Mouse (Mus musculus) limb, embryonic 14.5 days (tissue): Measurements from ENCODE around the gene Rpl11. TPM values are rescaled to one million over a fixed set of nuclear protein-coding genes. Genes with fewer than 3 reads are reported as not detected.

ENCODE experiments used
- ATAC-seq: fragments of 200-750 bp; cut with Nextera tagmentation; 2 replicates; pipeline ENCODE4 v1.8.0; 2017; ENCODE audit warnings: low read depth, moderate number of reproducible peaks, moderate TSS enrichment; ENCODE audit not compliant: low FRiP score
- DNase-seq: peaks from one replicate; pipeline ENCODE4 v3.0.0-alpha.2; 2015; ENCODE audit warnings: low spot score
- H3K27ac ChIP-seq: fragments of 300-500 bp; sonication (generic); replicated peaks from 2 replicates; pipeline ENCODE4 v1.5.1; 2014; ENCODE audit warnings: low read depth, mild to moderate bottlenecking, low read length, moderate library complexity, mixed read lengths
- H3K27me3 ChIP-seq: fragments of 300-500 bp; sonication (generic); 2 replicates; pipeline ENCODE4 v1.6.1; 2014; ENCODE audit warnings: low read length, mixed read lengths; ENCODE audit not compliant: control insufficient read depth, insufficient read depth
- H3K36me3 ChIP-seq: fragments of 300-500 bp; sonication (generic); 2 replicates; pipeline ENCODE4 v1.6.1; 2014; ENCODE audit warnings: mild to moderate bottlenecking, low read length, moderate library complexity, mixed read lengths; ENCODE audit not compliant: control insufficient read depth, insufficient read depth
- H3K4me1 ChIP-seq: fragments of 300-500 bp; sonication (generic); 2 replicates; pipeline ENCODE4 v1.6.1; 2014; ENCODE audit warnings: antibody characterized with exemption, low read length, mixed read lengths; ENCODE audit not compliant: control insufficient read depth, insufficient read depth
- H3K4me2 ChIP-seq: fragments of 300-500 bp; sonication (generic); replicated peaks from 2 replicates; pipeline ENCODE4 v1.6.1; 2014; ENCODE audit warnings: low read depth, mild to moderate bottlenecking, low read length, moderate library complexity; ENCODE audit not compliant: severe bottlenecking
- H3K4me3 ChIP-seq: fragments of 300-500 bp; sonication (generic); replicated peaks from 2 replicates; pipeline ENCODE4 v1.5.1; 2014; ENCODE audit warnings: low read length
- H3K9ac ChIP-seq: fragments of 300-500 bp; sonication (generic); 2 replicates; pipeline ENCODE4 v1.6.1; 2014; ENCODE audit warnings: mild to moderate bottlenecking, low read depth, low read length, moderate library complexity; ENCODE audit not compliant: severe bottlenecking
- H3K9me3 ChIP-seq: fragments of 300-500 bp; sonication (generic); 2 replicates; pipeline ENCODE4 v1.6.1; 2016; ENCODE audit warnings: low read length; ENCODE audit not compliant: control insufficient read depth
- POLR2A ChIP-seq: fragments of 200-500 bp; IDR thresholded peaks from 2 replicates; pipeline ENCODE4 v1.8.0; 2012; ENCODE audit warnings: inconsistent platforms, mild to moderate bottlenecking, moderate library complexity, borderline replicate concordance; ENCODE audit not compliant: insufficient read depth, insufficient read length; ENCODE audit errors: extremely low read depth
- WGBS: fragments of 180-500 bp; shearing (Covaris S2); extraction: QIAGEN DNeasy Blood & Tissue Kit; methylation state at CpG from one replicate; pipeline ENCODE4 v1.1.7; 2014; 5-methylcytosine and 5-hydroxymethylcytosine counted together
- polyA plus RNA-seq, 2 experiments: library from polyadenylated mRNA; depleted of rRNA in 1 of 2; stranded (reverse) in 1 of 2; unstranded in 1 of 2; fragments of >200 nt; fragmentation: Nextera tagmentation in 1 of 2; extraction: Ambion mirVana in 1 of 2; gene quantifications; 2 replicates each; pipeline versions ENCODE4 v1.2.1 to v1.2.3; 2012 to 2014

Gene Rpl11
- polyA plus RNA-seq, 2 experiments = 591 to 1,343 TPM

DNA sequence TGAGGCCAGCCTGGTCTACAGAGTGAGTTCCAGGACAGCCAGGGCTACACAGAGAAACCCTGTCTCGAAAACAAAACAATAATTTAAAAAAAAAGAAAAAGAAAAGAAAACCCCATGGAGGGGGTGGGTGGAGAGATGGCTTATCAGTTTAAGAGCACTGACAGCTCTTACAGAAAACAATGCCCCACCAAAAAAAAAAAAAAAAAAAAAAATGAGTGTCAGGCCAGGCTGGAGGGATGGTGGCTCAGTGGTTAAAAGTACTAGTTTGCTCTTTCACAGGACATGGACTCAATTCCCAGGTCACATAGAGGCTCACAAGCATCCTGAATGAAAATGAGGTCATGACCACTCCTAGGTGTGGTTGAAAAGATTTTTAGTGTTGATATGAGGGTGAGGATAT lies 20.0 kb downstream of the Rpl11 start:
- H3K36me3 ChIP-seq = no peaks in the 10 kb centered on the region
- ATAC-seq (no peak), DNase-seq (no peak)
- no peak overlapping the region for H3K4me2 ChIP-seq
- WGBS = 73% methylated on average over 1 of the region's 1 CpGs
- H3K4me3 ChIP-seq = no peak overlapping the region
- no peak for TF ChIP-seq POLR2A
- no peak overlapping the region for H3K9ac ChIP-seq
- H3K9me3 ChIP-seq = no peaks in the 10 kb centered on the region
- H3K27me3 ChIP-seq = no peaks in the 10 kb centered on the region
- H3K4me1 ChIP-seq = 0 out of 2 replicates have a peak, but pooled peaks cover 3% of the 10 kb centered on the region
- H3K27ac ChIP-seq = no peak overlapping the region

DNA sequence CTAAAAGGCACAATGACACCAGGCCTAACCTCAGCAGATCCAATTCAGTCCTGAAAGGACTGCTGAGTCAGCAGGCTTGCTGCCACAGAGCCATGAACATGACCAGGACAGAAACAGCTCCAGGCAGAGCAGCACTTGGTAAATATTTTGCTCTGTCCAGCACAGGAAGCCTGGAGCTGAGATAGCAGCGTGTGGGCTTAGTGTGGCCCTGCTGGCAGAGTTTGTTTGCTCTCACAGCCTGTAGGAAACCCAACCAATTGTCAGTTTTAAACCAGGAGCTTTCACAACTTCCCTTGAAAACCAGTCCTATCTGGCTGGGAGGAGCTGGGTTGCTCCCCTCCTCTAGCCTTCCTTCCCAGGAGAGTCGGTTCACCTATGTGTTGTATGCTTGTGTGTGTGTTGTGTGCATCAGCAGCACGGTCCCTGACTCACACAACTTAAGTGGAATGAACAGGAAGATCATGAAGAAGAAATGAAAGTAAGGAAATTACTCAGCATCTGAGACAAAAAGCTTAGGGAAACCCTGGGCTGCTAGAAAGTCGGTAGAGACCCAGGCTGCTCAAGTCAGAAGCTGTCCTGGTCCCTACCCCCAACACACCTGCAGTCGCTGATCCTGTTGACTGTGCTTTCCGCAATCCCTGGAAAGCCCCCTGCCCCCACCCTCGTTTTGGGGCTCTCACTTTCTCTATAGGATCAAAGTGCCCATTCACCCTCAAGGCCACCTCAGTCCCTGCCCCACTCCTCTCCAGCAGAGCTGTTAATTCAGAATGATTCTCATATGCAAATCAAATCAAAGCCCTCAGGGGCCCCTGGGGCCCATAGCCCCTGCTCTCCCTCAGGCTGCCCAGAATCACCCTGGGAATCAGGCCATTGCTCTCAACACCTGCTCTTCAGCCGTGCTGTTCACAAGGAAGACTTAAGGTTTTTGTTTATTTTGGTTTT lies 22.0 kb downstream of the Rpl11 start:
- no peak overlapping the region for H3K4me3 ChIP-seq
- TF ChIP-seq POLR2A = no peak
- no peaks in the 10 kb centered on the region for H3K27me3 ChIP-seq
- 0 out of 2 replicates have a peak overlapping the region, but pooled peaks have one; percentile 16 for H3K9ac ChIP-seq
- H3K27ac ChIP-seq = no peak overlapping the region
- ATAC-seq (no peak), DNase-seq (peak; percentile 28)
- H3K9me3 ChIP-seq = no peaks in the 10 kb centered on the region
- WGBS = 11% methylated on average over 8 of the region's 8 CpGs
- H3K4me2 ChIP-seq = no peak overlapping the region
- H3K36me3 ChIP-seq = no peaks in the 10 kb centered on the region
- 0 out of 2 replicates have a peak, but pooled peaks cover 3% of the 10 kb centered on the region for H3K4me1 ChIP-seq

DNA sequence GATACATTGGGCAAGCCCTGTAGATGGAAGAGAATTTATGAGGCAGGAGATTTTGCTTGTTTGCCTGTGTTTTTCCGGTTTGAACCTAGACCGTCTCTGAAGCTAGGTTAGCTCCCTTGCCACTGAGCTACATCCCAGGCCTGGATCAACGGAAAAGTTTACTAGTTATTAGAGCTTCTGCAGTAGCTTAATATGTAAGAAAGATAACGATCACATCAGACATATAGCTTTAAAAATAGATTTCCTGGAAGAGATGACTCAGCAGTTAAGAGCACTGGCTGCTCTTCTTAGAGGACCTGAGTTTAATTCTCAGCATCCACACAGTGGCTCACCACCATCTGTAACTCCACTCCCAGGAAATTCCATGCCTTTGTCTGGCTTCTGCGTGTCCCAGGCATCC lies 24.5 kb downstream of the Rpl11 start:
- H3K27ac ChIP-seq = no peak overlapping the region
- 75% methylated on average over 5 of the region's 5 CpGs for WGBS
- no peaks in the 10 kb centered on the region for H3K27me3 ChIP-seq
- no peak for ATAC-seq
- no peak overlapping the region for H3K4me2 ChIP-seq
- TF ChIP-seq POLR2A = no peak
- H3K4me1 ChIP-seq = 0 out of 2 replicates have a peak, but pooled peaks cover 3% of the 10 kb centered on the region
- DNase-seq = no peak
- no peak overlapping the region for H3K4me3 ChIP-seq
- H3K9ac ChIP-seq = no peak overlapping the region
- no peaks in the 10 kb centered on the region for H3K9me3 ChIP-seq
- no peaks in the 10 kb centered on the region for H3K36me3 ChIP-seq

DNA sequence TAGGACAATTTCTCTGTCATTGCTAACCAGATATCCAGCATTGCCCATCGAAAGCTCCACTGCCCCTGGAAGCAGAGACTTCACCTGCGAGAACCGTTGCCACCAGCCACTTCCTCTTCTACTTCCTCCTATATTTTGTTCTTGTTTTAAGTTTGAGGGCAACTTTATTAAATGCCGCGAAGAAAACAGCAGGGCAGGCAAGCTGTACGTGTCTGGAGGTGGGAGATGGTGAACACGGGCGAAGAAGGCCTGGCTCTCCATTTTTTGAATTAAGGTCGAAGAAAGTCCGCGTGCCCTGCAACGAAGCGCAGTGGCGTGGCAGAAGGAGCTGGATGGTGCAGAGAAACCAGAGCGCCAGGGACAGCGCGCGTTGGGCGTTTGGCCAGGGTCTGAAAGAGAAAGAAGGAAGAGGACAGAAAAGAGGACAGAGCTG lies 25.1 kb downstream of the Rpl11 start:
- Histone ChIP-seq H3K9me3 (no peaks in the 10 kb centered on the region), H3K36me3 (no peaks in the 10 kb centered on the region), H3K4me1 (0 out of 2 replicates have a peak, but pooled peaks cover 3% of the 10 kb centered on the region), H3K4me3 (no peak overlapping the region), H3K4me2 (no peak overlapping the region), H3K27me3 (no peaks in the 10 kb centered on the region), H3K9ac (no peak overlapping the region), H3K27ac (no peak overlapping the region)
- WGBS = 90% methylated on average over 19 of the region's 19 CpGs
- ATAC-seq = no peak
- no peak for DNase-seq
- no peak for TF ChIP-seq POLR2A

DNA sequence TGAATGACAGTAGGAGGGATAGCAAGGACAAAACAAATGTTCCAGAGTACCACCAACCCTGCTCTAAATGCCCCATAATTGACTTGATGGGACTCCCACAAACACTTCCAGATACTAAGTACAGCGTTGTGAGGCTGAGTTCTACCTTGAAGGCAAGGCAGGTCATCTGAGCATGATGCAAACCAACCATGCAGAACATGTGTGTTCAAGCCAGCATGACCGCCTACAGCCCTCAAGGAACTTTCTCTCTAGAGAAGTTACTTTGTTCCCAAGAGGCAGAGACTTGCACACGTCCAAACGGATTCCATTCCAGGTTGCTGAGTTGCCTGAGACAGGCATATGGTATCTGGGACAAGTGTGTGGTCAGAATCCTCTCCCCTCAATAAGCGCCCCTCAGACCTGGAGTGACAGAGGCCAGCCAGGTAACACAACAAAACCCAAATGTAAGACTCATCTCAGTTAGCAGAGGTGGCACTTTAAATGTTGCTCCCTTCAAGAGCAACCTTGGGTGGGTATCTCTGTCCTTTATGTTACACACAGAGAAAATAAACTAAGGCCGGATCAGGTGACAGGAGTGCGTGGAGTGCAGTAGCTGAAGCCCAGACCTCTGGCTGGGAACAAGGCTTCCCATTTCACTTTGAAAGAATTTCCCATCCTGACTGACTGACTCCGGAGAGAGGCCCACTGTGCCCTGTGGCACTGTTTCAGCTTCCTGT lies 25.7 kb downstream of the Rpl11 start:
- no peaks in the 10 kb centered on the region for H3K36me3 ChIP-seq
- 77% methylated on average over 8 of the region's 8 CpGs for WGBS
- no peak for DNase-seq
- no peak overlapping the region for H3K4me2 ChIP-seq
- H3K4me1 ChIP-seq = 0 out of 2 replicates have a peak, but pooled peaks cover 3% of the 10 kb centered on the region
- H3K4me3 ChIP-seq = no peak overlapping the region
- no peak overlapping the region for H3K27ac ChIP-seq
- H3K9me3 ChIP-seq = no peaks in the 10 kb centered on the region
- no peak for ATAC-seq
- no peak for TF ChIP-seq POLR2A
- no peak overlapping the region for H3K9ac ChIP-seq
- H3K27me3 ChIP-seq = no peaks in the 10 kb centered on the region
